ENCODE assay signal across 35 mouse cellular contexts in genomic region chr5:134615780-134616179, GRCm38 (mm10). TPM values are rescaled to one million over a fixed set of nuclear protein-coding genes. Genes with fewer than 3 reads are reported as not detected.
DNase-seq lines count a peak whose midpoint lies in the region; TF ChIP-seq lines count a peak whose summit lies in the region.
"Had no signal": no experiment of that assay in that cellular context is flagged by ENCODE, and none has a peak within 500 bp of the region (broad histone marks: within the 10 kb centered on the region; RNA-seq: fewer than 3 reads in every experiment).

No protein-coding gene starts in this region.

- H3K27me3 ChIP-seq in spleen, adult 2 months (ENCODE audit: control insufficient read depth, insufficient read depth, low read length): no peaks in the 10 kb centered on the region
- H3K27me3 ChIP-seq: embryonic facial prominence, embryonic 12.5 days; heart, embryonic 15.5 days; hindbrain, embryonic 12.5 days; midbrain, embryonic 12.5 days; neural tube, embryonic 12.5 days had no signal

- no peak for TF ChIP-seq CTCF in layer of hippocampus, adult 2 months (conservative IDR thresholded peaks at IDR 0.05)
- no peak for TF ChIP-seq CTCF in spleen, adult 2 months (IDR thresholded peaks at IDR 0.05; ENCODE audit: extremely low read depth, insufficient read depth, insufficient read length, insufficient replicate concordance)

- no peak for DNase-seq in layer of hippocampus, adult 2 months (ENCODE audit: low spot score in 2 of 2)
- DNase-seq in layer of hippocampus, postnatal 10 days (ENCODE audit: low spot score in 2 of 2): no peak
- DNase-seq in spleen, adult 2 months (ENCODE audit: low read depth in 1 of 2, low spot score in 2 of 2): no peak
- DNase-seq in spleen, adult 18-20 months: no peak
- no peak for DNase-seq in right cerebral cortex, adult 18-20 months
- no peak for DNase-seq in heart, postnatal 4 days
- DNase-seq: adrenal gland, postnatal 14 days; cerebellum, adult 9-10 months; cerebellum, postnatal 36 days; embryo, embryonic 11 days; forebrain, postnatal 0 days; gastrocnemius, postnatal 10 days; kidney, adult 8-10 months; kidney, postnatal 4 days; liver; lung, adult 2 months; lung, postnatal 10 days; thymus, postnatal 25 days had no signal

- H3K27ac ChIP-seq in layer of hippocampus, adult 2 months: peak overlapping the region; percentile 44
- H3K27ac ChIP-seq in spleen, adult 2 months (ENCODE audit: insufficient read depth, low read length): peak overlapping the region; percentile 85
- H3K27ac ChIP-seq in macrophage: peak overlapping the region; percentile 99
- H3K27ac ChIP-seq: embryonic facial prominence, embryonic 12.5 days; heart, embryonic 10.5 days; heart, embryonic 15.5 days; hindbrain, embryonic 12.5 days; hindbrain, postnatal 0 days; kidney, postnatal 0 days; liver, embryonic 14.5 days; midbrain, embryonic 12.5 days; neural tube, embryonic 12.5 days had no signal

- H3K36me3 ChIP-seq in spleen, adult 2 months (ENCODE audit: control insufficient read depth, insufficient read depth, low read length): peaks cover 13% of the 10 kb centered on the region
- H3K36me3 ChIP-seq in macrophage (ENCODE audit: inconsistent target): peaks cover 30% of the 10 kb centered on the region

- 76% methylated on average over 4 of the region's 4 CpGs for WGBS in spleen, adult 2 months
- WGBS in macrophage (ENCODE audit: missing documents): 84% methylated on average over 4 of the region's 4 CpGs

- H3K4me1 ChIP-seq in spleen, adult 2 months (ENCODE audit: control insufficient read depth, insufficient read depth, insufficient read length): peaks cover 19% of the 10 kb centered on the region; the same call in 1 of the 2 replicates
- H3K4me1 ChIP-seq: embryonic facial prominence, embryonic 12.5 days; midbrain, embryonic 12.5 days; neural tube, embryonic 12.5 days had no signal

- no peak for TF ChIP-seq POLR2A in spleen, adult 2 months (IDR thresholded peaks at IDR 0.05; ENCODE audit: low read depth, low read length)

- H3K79me2 ChIP-seq in macrophage (ENCODE audit: inconsistent target): peaks cover 83% of the 10 kb centered on the region

- H3K4me3 ChIP-seq in layer of hippocampus, adult 2 months: no peak overlapping the region
- no peak overlapping the region for H3K4me3 ChIP-seq in spleen, adult 2 months (ENCODE audit: extremely low read depth, insufficient read depth, insufficient read length)
- H3K4me3 ChIP-seq in macrophage (ENCODE audit: inconsistent target): no peak overlapping the region
- H3K4me3 ChIP-seq: embryonic facial prominence, embryonic 12.5 days; heart, embryonic 10.5 days; heart, embryonic 15.5 days; hindbrain, embryonic 12.5 days; midbrain, embryonic 12.5 days; myocyte; neural tube, embryonic 12.5 days had no signal

RNA-seq across cellular contexts. Expression of gene Lat2, which starts 1.0 kb away (rescaled TPM):
- 1 to 10 TPM; 2.2 to 3.0 TPM for total RNA-seq in layer of hippocampus, adult 2 months (2021)
- 1 to 10 TPM; 2.0 to 3.7 TPM for total RNA-seq in layer of hippocampus, postnatal 10 days (2021)
- 52.2 and 52.4 TPM in 2 replicates for polyA plus RNA-seq in spleen, adult 2 months (2012; rRNA removed)
- 1,000 to 10,000 TPM in 1 of 26 experiments, 100 to 1,000 TPM in 25; 103 to 1,091 (median 578) TPM for total RNA-seq in macrophage (2018; cell fraction: chromatin; rRNA removed)
- 100 to 1,000 TPM; 220 to 372 (median 288) TPM for total RNA-seq in macrophage (2018; cell fraction: cytosol; rRNA removed)
- total RNA-seq in macrophage (2018; cell fraction: nucleus; rRNA removed): 100 to 1,000 TPM in 25 of 26 experiments, 10 to 100 TPM in 1; 99.9 to 631 (median 425) TPM
- polyA plus RNA-seq in macrophage (2018): 185 to 303 TPM (median 275 TPM) in 3 replicates
- total RNA-seq in heart, postnatal 4 days (2021): 1 to 10 TPM; 2.9 to 4.3 TPM

RNA-seq across cellular contexts. Expression of gene Eif4h, which starts 23.5 kb away (rescaled TPM):
- total RNA-seq in layer of hippocampus, adult 2 months (2021): 100 to 1,000 TPM; 298 to 323 TPM
- 100 to 1,000 TPM; 285 to 302 TPM for total RNA-seq in layer of hippocampus, postnatal 10 days (2021)
- 125 and 143 TPM in 2 replicates for polyA plus RNA-seq in spleen, adult 2 months (2012; rRNA removed)
- total RNA-seq in macrophage (2018; cell fraction: chromatin; rRNA removed): 100 to 1,000 TPM; 156 to 239 (median 217) TPM
- 100 to 1,000 TPM; 134 to 180 (median 160) TPM for total RNA-seq in macrophage (2018; cell fraction: cytosol; rRNA removed)
- 100 to 1,000 TPM; 156 to 225 (median 183) TPM for total RNA-seq in macrophage (2018; cell fraction: nucleus; rRNA removed)
- 92.6 to 190 TPM (median 145 TPM) in 3 replicates for polyA plus RNA-seq in macrophage (2018)
- total RNA-seq in heart, postnatal 4 days (2021): 100 to 1,000 TPM; 250 to 262 TPM

RNA-seq across cellular contexts. Expression of gene Rfc2, which starts 34.6 kb away (rescaled TPM):
- 10 to 100 TPM; 48.1 to 55.6 TPM for total RNA-seq in layer of hippocampus, adult 2 months (2021)
- total RNA-seq in layer of hippocampus, postnatal 10 days (2021): 10 to 100 TPM; 63.0 to 65.2 TPM
- 82.8 and 86.9 TPM in 2 replicates for polyA plus RNA-seq in spleen, adult 2 months (2012; rRNA removed)
- 100 to 1,000 TPM in 23 of 26 experiments, 10 to 100 TPM in 3; 50.1 to 375 (median 230) TPM for total RNA-seq in macrophage (2018; cell fraction: chromatin; rRNA removed)
- total RNA-seq in macrophage (2018; cell fraction: cytosol; rRNA removed): 100 to 1,000 TPM in 3 of 26 experiments, 10 to 100 TPM in 23; 48.7 to 120 (median 76.1) TPM
- total RNA-seq in macrophage (2018; cell fraction: nucleus; rRNA removed): 100 to 1,000 TPM in 20 of 26 experiments, 10 to 100 TPM in 6; 41.1 to 290 (median 182) TPM
- polyA plus RNA-seq in macrophage (2018): 65.2 to 94.5 TPM (median 74.5 TPM) in 3 replicates
- 10 to 100 TPM; 75.2 to 78.2 TPM for total RNA-seq in heart, postnatal 4 days (2021)

RNA-seq across cellular contexts. Expression of gene Syna, which starts 55.8 kb away (rescaled TPM):
- total RNA-seq in layer of hippocampus, adult 2 months (2021): 1 to 10 TPM; 5.4 to 6.8 TPM
- total RNA-seq in layer of hippocampus, postnatal 10 days (2021): 1 to 10 TPM; 3.1 to 5.1 TPM
- polyA plus RNA-seq in spleen, adult 2 months (2012; rRNA removed): 0.06 TPM in 1 of 2 replicates, not detected in the other
- not detected for total RNA-seq in macrophage (2018; cell fraction: chromatin; rRNA removed)
- under 1 TPM in 2 of 26 experiments, not detected in 24; 0.05 to 0.06 TPM for total RNA-seq in macrophage (2018; cell fraction: cytosol; rRNA removed)
- total RNA-seq in macrophage (2018; cell fraction: nucleus; rRNA removed): not detected
- not detected in 3 replicates for polyA plus RNA-seq in macrophage (2018)
- not detected for total RNA-seq in heart, postnatal 4 days (2021)
- total RNA-seq: adrenal gland, postnatal 14 days; forebrain, postnatal 0 days; granulocyte monocyte progenitor cell, adult 5-6 weeks; heart, postnatal 25 days; hindbrain, postnatal 0 days; megakaryocyte progenitor cell, adult 5-6 weeks; midbrain, postnatal 0 days had no signal
- polyA plus RNA-seq: forebrain, embryonic 11.5 days; heart, embryonic 10.5 days; intestine, embryonic 16.5 days; liver, embryonic 14.5 days had no signal

Comparison
In these comparisons a context has a peak if more than half of its experiments do, and no peak if none do; other contexts are left out.
1. H3K27ac ChIP-seq: peak in every context shown above with its lines; median percentile 99 in macrophage; 85 in spleen, adult 2 months; 44 in layer of hippocampus, adult 2 months.